Mouse (Mus musculus) v-Abl transformed pro-B cells (cell line): ENCODE measurements around the gene Gorasp2.

ENCODE experiments used
- in situ Hi-C, 2 experiments: fragments of 400-800 bp; cut with MboI; formaldehyde crosslinking; loops; one replicate each; pipeline ENCODE4 v1.15.1; 2025; ENCODE audit not compliant: unreplicated experiment in 2 of 2

The Gorasp2 gene

DNA sequence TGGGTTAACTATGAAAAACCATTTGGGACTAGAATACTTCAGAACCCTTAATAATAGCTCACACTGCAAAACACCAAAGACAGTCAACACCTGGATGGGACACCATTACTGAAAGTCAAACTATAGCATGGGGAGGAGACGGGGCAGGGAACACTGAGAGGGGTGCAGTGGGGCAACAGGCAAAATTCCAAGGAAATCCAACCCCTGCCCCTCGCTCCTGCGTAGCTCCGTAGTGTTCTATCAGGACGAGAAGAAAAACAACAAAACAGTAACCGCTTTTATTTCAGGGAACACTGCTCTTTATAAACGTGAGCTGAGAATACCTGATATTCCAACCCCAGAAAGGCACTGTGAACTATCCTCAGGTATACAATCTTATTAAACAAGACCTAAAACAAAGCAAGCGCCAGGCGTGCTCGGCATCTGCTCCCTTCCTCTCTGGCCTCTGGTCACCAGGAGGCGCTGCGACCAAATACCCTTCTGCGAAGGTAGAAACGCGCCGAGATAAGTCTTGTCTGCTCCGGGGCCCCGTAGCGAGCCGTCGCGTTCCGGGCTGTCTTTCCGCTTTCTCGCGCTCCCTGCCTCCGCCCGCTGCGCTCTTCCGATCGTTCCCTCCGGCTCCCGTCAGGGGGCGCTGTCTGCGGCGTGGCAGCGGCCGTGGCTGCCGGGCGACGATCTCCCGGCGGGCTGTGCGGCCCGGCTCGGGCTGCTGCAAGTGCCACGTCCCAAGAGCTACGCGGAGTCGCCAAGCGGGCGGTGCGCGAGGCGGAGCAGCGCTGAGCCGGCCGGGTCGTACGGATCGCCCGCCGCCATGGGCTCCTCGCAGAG is at the start of gene Gorasp2:
TSS of gene Gorasp2 (plus strand) at position 690 of the 828 bp plus-strand sequence.
- in situ Hi-C loops, result loop anchor here (10.0 kb wide), 2 partner anchors 164 to 436 kb away; partner anchors contain the start of gene Tlk1 (in 1 of the 2)

DNA sequence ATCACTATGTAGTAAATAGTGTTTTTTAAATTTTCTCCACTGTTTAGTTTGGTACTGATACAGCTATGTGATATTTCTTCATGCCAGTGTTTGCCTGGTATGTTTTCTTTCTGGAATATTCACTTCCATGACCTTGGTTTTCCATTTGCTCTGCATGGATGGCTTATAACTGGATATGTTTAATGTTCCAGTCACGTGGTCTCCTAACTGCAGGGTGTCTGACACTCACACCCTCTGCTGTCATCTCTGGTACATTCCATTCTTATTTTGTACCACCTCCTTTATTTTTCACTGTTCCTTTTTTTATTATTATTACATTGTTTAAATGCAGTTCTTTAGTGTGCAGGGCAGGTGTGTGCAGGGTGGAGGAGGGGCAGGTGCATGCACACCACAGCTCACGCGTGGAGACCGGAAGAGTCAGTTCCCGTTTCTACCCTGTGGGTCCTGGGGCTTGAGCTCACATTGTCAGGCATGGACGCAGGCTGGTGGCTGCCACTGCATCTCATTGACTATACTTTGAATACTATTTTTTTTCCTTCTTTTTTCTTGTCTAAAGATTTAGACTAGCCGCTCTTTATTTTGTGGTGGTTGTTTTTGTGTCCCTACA is 46.5 kb upstream of the Gorasp2 start:
- in situ Hi-C loops, result no loop called here

DNA sequence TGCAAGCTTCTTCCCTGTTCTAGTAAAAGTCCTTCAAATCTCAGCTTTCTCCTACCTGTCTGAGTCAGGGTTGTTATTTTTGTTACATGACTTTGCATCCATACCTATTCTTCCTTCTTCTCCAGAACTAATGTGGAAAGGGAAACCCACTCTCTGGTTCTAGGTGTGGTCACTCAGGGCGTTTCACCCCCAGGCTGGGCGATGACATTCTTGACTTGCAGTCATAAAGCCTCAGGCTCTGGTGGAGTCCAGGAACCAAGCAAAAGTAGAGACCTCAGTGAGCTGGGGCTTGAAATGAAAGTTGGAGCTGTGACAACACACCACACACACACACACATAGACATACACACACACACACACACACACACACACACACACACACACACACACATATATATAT is 45.3 kb upstream of the Gorasp2 start:
- in situ Hi-C loops, result no loop called here

DNA sequence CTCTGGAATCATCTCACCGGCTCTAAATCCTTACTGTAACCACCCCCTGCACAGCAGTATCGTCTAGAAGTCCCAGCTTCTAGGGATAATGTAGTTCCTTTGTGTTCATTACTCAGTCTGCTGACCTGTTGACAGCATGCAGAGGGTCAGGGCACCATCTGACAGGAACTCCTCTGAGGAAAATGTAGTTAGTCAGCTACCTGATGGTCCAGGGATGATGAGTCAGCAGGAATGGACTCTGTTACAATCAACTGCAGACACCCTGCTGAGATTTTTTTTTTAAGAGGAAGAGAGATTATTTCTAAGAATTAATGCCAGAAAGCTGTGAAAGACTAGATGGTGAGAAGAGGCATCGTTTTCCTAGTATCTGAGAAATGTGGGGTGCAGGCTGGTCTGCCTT is 44.8 kb upstream of the Gorasp2 start:
- in situ Hi-C loops, result no loop called here

DNA sequence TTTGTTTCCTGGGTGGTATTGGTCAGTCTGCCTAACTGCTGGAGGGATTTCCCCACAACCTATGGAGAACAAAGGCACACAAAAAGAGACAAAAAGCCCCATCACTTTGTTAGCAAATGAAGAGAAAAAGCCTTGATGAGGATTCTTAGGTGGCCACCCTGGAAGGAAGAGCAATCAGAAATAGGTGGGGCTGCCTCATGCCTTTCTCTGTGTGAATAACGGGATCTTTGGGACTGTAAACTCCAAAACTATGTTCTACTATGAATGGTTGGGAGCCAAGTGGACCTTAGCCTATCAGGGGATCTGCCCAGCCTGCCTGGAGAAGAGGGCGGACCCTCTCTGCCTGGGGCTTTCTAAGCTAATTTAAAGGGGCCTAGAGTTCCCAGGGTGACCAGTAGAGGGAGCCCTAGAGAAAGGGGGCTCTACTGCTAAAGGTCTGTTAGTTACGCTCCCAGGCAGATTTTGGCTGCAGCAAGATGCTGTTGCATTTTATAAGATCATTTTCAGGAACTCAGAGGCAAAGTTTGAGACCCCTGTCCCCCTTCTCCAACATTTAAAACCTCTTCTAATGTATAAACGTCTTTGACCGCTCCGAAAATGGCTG is 42.0 kb upstream of the Gorasp2 start:
- in situ Hi-C loops, result no loop called here

DNA sequence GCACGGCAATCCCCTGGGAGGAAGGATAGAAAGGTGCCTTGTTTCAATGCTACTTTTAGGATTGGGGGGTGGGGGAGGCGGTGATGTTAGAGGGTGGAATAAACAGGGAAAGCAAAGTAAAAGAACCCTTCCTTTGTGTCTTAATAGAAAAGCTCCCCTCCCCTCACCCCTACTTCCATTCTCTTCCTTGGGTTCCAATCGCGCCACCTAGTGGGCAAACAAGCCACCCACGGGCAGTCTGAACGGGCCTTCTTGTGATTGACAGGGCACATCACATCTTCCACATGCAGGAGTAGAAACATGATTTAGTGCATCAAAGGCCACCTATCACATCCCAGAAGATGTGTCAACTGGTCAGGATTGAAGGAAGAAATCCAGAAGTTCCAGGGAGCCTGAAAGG is 41.2 kb upstream of the Gorasp2 start:
- in situ Hi-C loops, result no loop called here

DNA sequence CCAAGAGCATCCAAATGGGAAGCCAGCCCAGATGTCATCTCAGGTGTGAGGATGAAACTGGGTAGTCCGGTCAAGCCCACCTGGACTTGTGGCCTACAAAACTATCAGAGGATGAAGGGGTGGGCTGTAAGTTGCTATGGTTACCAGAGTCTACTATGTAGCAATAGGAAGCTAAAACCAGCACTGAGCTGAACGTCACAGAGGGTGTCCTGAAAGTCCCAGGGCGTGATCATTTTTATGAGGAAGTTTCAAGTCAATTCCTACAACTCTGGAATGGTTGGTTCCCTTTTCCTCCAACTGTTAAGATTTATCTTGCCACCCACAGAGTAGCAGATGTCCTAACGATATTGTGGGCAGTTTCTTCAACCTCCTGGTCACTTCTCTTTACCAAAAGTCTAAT is 39.1 kb upstream of the Gorasp2 start:
- in situ Hi-C loops, result no loop called here

DNA sequence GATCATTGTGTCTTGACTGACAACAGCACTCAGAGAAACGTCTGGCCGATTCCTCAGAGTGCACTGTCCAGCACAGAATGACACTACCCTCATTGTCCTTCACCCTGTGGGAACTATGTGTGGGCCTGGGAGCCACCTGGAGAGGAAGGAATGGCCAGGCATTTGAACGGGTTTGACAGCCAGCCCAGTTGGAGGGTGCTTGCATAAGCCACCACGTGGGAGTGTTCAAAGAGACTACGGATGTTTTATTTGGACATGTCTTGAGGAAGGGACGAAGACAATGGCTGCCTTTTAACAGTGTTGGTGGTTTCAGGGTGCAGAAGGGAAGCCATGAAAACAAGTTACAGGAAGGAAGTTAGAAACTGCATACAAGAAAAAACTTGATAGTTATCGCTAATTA is 35.6 kb upstream of the Gorasp2 start:
- in situ Hi-C loops, result no loop called here

DNA sequence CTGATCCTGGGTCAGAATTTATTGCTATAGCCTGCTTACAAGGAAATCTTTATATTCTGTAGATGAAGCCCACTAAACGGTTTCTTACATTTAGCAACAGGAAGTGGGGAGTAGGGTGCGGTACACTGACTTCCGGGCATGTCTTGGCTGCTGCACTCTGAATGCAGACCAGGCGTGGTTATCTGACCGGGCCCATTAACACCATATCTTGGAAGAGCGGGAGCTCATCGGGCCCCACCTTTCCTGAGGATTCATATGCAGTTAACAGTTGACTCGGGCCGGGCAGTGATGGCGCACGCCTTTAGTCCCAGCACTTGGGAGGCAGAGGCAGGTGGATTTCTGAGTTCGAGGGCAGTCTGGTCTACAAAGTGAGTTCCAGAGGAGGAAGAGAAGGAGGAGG is 33.0 kb upstream of the Gorasp2 start:
- in situ Hi-C loops, result no loop called here

DNA sequence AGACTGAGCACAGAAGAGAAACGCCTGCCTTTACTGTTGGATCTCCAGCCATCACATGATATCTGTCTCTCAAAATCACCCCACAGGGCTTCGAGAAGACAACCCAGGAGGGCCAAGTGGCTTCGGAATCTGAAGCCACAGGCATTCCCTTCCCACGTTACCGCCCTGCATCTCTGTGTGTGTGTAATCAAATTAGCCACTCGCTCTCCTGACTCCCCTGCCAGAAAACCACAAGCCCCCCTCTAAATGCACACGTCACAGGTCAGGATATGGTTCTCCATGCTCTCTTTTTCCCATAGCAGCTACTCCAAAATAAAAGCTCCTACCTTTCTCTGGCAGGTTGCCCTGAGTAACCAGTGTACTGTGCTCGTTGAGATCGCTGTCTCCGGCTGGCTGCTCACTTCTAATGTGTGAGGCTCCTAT is 32.0 kb upstream of the Gorasp2 start:
- in situ Hi-C loops, result no loop called here

DNA sequence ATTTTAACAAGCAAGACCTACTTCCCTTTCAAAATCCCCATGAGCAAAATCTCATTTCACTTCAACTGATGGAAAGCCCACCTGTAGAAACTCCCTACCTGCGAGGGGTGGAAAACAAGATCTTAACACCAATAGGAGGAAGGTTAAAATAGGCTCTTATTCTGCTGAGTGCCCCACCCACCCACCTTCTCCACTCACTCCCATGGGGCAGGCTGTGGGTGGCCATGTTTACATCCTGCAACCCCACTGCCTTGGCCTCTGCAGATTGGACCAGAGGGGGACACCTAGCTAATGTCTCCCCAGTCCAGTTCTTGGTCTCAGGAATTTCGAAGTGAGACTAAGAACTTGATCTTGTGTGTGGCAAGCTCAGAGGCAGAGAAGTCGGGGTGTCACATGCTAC is 31.5 kb upstream of the Gorasp2 start:
- in situ Hi-C loops, result no loop called here

DNA sequence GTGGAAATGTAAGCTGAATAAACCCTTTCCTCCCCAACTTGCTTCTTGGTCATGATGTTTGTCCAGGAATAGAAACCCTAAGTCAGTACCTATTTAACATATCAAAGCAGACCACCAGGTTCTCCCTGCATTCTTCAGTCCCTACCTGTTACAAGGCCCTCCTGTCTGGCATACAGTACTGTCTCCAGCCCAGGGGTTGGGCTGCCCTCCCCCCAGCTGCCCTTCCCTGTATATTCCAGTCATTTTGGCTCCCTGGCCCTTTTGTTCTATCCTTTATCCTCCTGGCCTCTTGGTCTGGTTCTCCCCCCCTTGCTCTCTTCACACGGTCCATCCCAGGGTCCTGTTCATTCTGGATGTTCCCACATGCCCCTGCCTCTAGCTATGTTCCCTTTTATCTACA is 30.1 kb upstream of the Gorasp2 start:
- in situ Hi-C loops, result no loop called here

DNA sequence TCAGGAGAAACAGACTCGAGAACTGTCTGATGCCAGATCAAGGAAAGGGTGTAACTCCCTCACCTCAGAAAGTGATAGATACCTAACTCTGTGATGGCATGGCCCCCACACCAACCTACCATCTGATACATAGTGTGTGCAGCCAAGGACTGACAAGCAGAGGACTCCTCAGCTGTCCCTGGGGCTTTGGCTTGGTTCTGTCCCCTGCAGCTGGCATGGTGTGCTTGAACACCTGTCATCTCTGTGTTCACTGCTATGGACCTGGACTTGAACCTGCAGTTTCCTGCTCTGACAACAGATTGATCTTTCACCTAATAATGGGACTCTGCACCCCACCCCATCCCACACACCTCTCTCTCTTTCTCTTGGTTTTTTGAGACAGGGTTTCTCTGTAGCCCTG is 29.0 kb upstream of the Gorasp2 start:
- in situ Hi-C loops, result no loop called here

DNA sequence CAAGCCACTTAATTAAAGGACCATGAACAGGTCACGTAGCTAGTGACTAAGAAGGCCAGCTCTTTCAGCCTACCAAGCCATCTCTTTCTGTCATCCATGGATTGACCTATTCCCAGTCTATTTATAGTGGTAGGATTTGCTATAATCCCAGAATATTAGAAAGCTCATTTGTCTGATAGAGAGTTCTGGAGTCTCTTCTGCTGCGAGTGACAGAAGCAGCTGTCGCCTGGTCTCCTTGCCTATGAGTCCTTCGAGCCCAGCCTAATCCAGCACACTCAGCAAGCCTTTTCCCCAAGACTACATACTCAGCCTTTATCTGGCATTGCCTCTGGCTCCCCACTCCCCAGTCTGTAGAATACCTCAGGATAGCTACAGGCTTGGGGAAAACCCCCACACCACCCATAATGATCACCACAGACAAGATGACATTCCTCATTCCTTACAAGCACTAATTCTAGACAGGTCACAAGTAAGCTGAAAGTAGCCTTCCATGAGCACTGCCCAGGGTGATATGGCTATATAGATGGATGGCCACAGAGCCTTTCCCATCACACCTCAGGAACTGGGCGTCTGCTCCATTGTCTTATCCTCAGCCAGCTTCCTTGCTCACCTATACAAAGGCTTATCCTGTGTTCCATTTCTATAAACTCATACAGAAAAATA is 27.2 kb upstream of the Gorasp2 start:
- in situ Hi-C loops, result no loop called here

DNA sequence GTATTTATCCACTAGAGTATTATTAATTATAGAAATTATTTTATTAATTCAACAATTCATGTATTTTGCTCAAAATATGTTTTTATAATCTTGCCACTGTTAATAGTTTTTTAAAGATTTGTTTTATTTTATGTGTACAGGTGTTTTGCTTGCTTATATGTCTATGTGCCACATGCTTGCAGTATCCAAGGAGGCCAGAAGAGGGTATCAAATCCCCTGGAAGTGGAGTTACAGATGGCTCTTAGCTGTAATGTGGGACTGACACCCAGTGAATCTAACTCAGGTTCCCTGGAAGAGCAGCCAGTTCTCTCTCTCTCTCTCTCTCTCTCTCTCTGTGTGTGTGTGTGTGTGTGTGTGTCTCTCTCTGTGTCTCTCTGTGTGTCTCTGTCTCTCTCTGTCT is 20.4 kb upstream of the Gorasp2 start:
- in situ Hi-C loops, result no loop called here

DNA sequence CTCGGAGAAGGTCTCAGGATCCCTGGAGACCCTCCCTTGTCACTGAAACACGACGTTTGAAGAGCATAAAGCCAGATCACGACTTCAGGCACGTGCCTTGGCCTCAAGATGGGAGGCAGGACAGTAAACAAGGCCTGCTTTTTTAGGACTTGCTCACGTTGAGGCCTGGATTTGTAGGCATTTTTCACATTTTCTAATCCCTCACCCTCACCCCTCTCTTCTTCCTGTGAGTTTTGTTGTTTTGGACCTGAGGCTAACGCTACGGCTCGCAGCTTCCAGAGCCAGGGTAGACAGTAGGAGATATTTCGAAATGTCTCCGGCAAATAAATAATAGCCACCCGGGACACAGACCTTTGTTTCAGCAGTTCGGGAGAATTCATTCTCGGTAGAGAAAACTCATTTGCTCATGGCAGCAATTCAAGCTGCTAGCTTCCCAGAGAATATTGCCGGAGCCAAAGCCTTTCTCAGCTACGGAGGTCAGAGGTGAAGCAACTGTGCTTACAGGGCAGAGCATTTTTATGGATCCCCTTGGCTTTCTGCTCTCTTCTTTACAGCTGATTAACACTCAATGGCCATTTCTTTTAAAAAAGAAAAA is 18.3 kb upstream of the Gorasp2 start:
- in situ Hi-C loops, result no loop called here

DNA sequence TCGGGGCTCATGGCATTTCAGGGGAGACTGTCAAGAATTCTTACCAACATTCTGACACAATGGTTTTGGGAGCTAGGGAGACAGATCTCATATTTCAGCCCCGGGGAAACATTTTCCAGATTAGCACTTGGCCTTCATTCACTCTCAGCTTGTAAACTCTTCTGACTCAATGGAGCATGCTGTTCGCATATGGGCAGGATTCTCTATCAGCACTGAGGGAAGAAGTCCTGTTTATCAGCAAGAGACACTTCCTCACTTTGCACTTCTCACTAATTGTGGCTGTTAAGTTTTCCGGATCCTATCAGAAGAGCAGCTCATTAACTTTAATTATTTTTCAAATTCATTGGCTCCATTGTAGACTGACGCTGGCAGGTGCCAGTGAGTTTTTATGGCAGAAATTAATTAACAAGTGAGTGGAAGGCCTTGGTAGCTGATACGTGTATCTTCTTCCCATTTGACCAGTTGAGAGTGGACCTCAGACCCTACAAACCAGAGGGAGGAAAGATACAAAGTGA is 16.1 kb upstream of the Gorasp2 start:
- in situ Hi-C loops, result no loop called here

DNA sequence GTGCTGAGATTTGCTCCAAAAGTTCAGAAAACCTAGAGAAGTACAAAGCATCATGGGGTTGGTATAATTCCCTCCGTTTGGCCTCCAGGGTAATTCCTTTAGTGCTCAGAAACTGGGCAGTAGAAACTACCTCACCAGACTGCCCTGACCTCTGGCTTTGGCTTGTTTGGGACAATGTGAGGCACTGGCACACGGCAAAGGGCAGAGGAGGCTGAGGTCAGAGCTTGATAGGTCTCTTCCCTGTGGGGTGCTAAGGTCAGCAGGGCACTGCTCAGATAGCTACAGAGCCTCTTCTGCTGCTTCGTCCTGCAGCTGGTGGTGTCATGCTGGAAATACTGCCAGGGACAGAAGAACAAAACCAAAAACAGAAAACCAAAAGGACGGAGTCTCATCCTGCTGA is 13.7 kb upstream of the Gorasp2 start:
- in situ Hi-C loops, result no loop called here

DNA sequence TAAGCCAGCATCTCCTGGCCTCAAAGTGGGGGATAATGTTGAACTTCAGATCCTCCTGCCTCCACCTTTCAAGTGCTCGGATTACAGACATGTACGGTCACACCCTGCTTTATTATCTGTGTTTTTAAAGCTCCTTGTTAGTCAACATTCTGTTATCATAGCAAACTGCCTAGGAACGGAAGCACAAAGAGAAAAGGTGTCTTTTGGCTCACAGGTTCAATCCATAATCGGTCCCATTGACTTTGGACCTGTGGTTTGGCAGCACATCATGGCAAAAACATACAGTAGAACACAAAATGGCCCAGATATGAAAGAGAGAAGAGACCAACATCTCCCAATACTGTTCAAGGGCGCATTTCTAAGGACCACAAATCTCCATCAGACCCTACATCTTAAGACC is 13.1 kb upstream of the Gorasp2 start:
- in situ Hi-C loops, result no loop called here

DNA sequence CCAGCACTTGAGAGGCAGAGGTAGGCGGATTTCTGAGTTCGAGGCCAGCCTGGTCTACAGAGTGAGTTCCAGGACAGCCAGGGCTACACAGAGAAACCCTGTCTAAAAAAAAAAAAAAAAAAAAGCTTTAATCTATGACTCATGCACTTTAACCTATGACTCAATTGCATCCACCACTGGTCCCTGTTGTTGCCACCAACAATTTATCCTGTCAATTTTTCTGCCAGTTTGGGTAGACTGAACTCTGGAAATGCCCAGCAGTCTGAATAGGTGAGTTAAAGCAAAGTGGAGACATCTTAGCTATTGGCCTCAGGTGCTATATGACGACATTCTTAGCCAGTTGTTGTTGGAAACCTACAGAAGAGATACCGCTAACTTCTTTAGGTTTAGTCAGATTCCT is 11.9 kb upstream of the Gorasp2 start:
- in situ Hi-C loops, result no loop called here

DNA sequence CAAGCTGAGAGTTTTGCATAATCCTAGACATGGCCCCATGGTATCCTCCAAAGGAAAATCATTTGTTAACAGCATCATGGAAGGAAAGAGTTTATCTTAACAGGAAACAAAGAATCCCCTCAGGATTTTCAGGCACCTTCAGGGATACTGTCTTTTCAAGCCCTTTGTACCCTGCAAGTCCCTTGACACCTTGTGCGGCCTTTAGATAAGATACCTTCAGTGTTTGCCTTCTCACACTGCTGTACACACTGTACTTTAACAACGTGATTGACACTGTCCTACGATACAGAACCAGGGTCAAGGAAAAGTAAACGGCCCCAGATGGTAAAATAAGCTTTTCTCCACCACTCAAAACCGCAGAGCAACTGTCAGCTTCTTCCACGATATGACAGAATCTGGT is 9.6 kb upstream of the Gorasp2 start:
- in situ Hi-C loops, result no loop called here
